Mouse (Mus musculus): ENCODE results near the gene Ankzf1. TPM values are rescaled to one million over a fixed set of nuclear protein-coding genes. Genes with fewer than 3 reads are reported as not detected.

Gene Ankzf1
- total RNA-seq, 2 experiments from 2014 or later = 19.9 to 21.0 TPM

Small RNAs within 50 kb of the gene (microRNA-seq; reads per million reads assigned to microRNA genes)
- 0 reads per million in 2 experiments for gene Gm27943

Other genes starting within 250 kb of the Ankzf1 start
- gene Ihh, start 240.5 kb upstream of the Ankzf1 start, total RNA-seq (2021) = under 1 TPM; 0.27 to 0.31 TPM
- 1 to 10 TPM; 2.3 to 2.4 TPM for gene Nhej1, start 67.0 kb upstream of the Ankzf1 start, total RNA-seq (2021)
- under 1 TPM in 1 of 2 experiments, not detected in 1; 0.27 TPM for gene Slc23a3, start 58.3 kb upstream of the Ankzf1 start, total RNA-seq (2021)
- gene Cnppd1, start 49.4 kb upstream of the Ankzf1 start, total RNA-seq (2021) = 10 to 100 TPM; 35.3 to 35.8 TPM
- gene Retreg2, start 49.4 kb upstream of the Ankzf1 start, total RNA-seq (2021) = 100 to 1,000 TPM; 138 to 144 TPM
- 10 to 100 TPM; 25.5 to 27.3 TPM for gene Zfand2b, start 23.5 kb upstream of the Ankzf1 start, total RNA-seq (2021)
- 10 to 100 TPM; 37.7 to 45.8 TPM for gene Abcb6, start 11.8 kb upstream of the Ankzf1 start, total RNA-seq (2021)
- 100 to 1,000 TPM in 1 of 2 experiments, 10 to 100 TPM in 1; 93.9 to 109 TPM for gene Atg9a, start within 50 bp of the Ankzf1 start, total RNA-seq (2021)
- gene Glb1l, start 18.7 kb downstream of the Ankzf1 start, total RNA-seq (2021) = 10 to 100 TPM; 22.4 to 23.2 TPM
- gene Stk16, start 18.7 kb downstream of the Ankzf1 start, total RNA-seq (2021) = 10 to 100 TPM; 88.8 to 97.7 TPM
- 100 to 1,000 TPM; 348 to 373 TPM for gene Tuba4a, start 27.7 kb downstream of the Ankzf1 start, total RNA-seq (2021)
- not detected for gene A630095N17Rik, start 40.0 kb downstream of the Ankzf1 start, total RNA-seq (2021)
- 10 to 100 TPM; 52.9 to 60.9 TPM for gene Dnajb2, start 44.3 kb downstream of the Ankzf1 start, total RNA-seq (2021)
- 100 to 1,000 TPM; 238 to 251 TPM for gene Ptprn, start 72.4 kb downstream of the Ankzf1 start, total RNA-seq (2021)
- gene Resp18, start 86.3 kb downstream of the Ankzf1 start, total RNA-seq (2021) = 100 to 1,000 TPM; 108 to 111 TPM
- 10 to 100 TPM; 59.7 to 66.2 TPM for gene Dnpep, start 125.8 kb downstream of the Ankzf1 start, total RNA-seq (2021)
- 1 to 10 TPM; 1.2 to 1.8 TPM for gene Des, start 168.2 kb downstream of the Ankzf1 start, total RNA-seq (2021)
- 100 to 1,000 TPM; 164 to 175 TPM for gene Speg, start 183.1 kb downstream of the Ankzf1 start, total RNA-seq (2021)
- 10 to 100 TPM; 55.0 to 60.5 TPM for gene Gmppa, start 243.8 kb downstream of the Ankzf1 start, total RNA-seq (2021)